ENCODE assay signal across 8 mouse cellular contexts in genomic region chr8:121107668-121108656, GRCm38 (mm10). TPM values are rescaled to one million over a fixed set of nuclear protein-coding genes. Genes with fewer than 3 reads are reported as not detected.
DNase-seq lines count a peak whose midpoint lies in the region; ATAC-seq lines count a peak whose summit lies in the region.

Gene Mthfsd, minus strand, starts transcription at chr8:121108392.

- peak; percentile 99 for DNase-seq in NIH3T3 (ENCODE audit: low read depth)
- DNase-seq in cerebellum, postnatal 10 days, result peak; percentile 99
- DNase-seq in frontal cortex, postnatal 10 days (ENCODE audit: low spot score in 2 of 2), result peak; percentile 97 to 99
- DNase-seq in layer of hippocampus, postnatal 14 days (ENCODE audit: low spot score in 2 of 2), result peak; percentile 99
- peak; percentile 99 for DNase-seq in lung, postnatal 14 days
- DNase-seq in retina, adult 2 months (ENCODE audit: low read depth, low spot score), result peak; percentile 90
- peak; percentile 98 for DNase-seq in thymus, postnatal 36 days

- peaks cover 23% of the 10 kb centered on the region for H3K36me3 ChIP-seq in hindbrain, embryonic 12.5 days

- peak within 1 kb of the TSS; percentile 81 for H3K27ac ChIP-seq in hindbrain, embryonic 12.5 days

- H3K9me3 ChIP-seq in hindbrain, embryonic 12.5 days (replicated peaks), result no peaks in the 10 kb centered on the region

- peaks cover 31% of the 10 kb centered on the region for H3K27me3 ChIP-seq in hindbrain, embryonic 12.5 days

- 1% methylated on average over 75 of the region's 75 CpGs for WGBS in hindbrain, embryonic 12.5 days

- H3K4me1 ChIP-seq in hindbrain, embryonic 12.5 days, result peaks cover 20% of the 10 kb centered on the region

- ATAC-seq in hindbrain, embryonic 12.5 days (ENCODE audit: low FRiP score), result peak; percentile 94

- peak within 1 kb of the TSS; percentile 91 for H3K9ac ChIP-seq in hindbrain, embryonic 12.5 days

- H3K4me3 ChIP-seq in hindbrain, embryonic 12.5 days, result peak within 1 kb of the TSS; percentile 90

- peak within 1 kb of the TSS; percentile 93 for H3K4me2 ChIP-seq in hindbrain, embryonic 12.5 days (replicated peaks)

RNA-seq across cellular contexts. Expression of gene Mthfsd, which starts in this region (rescaled TPM):
- 60.0 and 69.3 TPM in 2 replicates for polyA plus RNA-seq in hindbrain, embryonic 12.5 days (2016; fragmentation: Nextera tagmentation; extraction: Ambion mirVana)
- 10 to 100 TPM; 35.6 to 35.9 TPM for total RNA-seq in layer of hippocampus, postnatal 14 days (2021)

Comparison
In these comparisons a context has a peak if more than half of its experiments do, and no peak if none do; other contexts are left out.
1. Peak in every context shown above with its lines: DNase-seq, ATAC-seq, H3K4me3 ChIP-seq and H3K27ac ChIP-seq.